ENCODE assay signal across 14 mouse cellular contexts in genomic region chr11:105530711-105531157, GRCm38 (mm10). TPM values are rescaled to one million over a fixed set of nuclear protein-coding genes. Genes with fewer than 3 reads are reported as not detected.
DNase-seq lines count a peak whose midpoint lies in the region; ATAC-seq and TF ChIP-seq lines count a peak whose summit lies in the region.
"Had no signal": no experiment of that assay in that cellular context is flagged by ENCODE, and none has a peak within 500 bp of the region (broad histone marks: within the 10 kb centered on the region; RNA-seq: fewer than 3 reads in every experiment).

No protein-coding gene starts in this region.

- H3ac ChIP-seq in myocyte (ENCODE audit: control insufficient read depth, insufficient read length): no peak overlapping the region

- H3K4me1 ChIP-seq in forebrain, postnatal 0 days (ENCODE audit: insufficient read depth): no peaks in the 10 kb centered on the region
- H3K4me1 ChIP-seq in forebrain, embryonic 16.5 days (replicated peaks; ENCODE audit: control insufficient read depth, insufficient read depth, low read length): peaks cover 9% of the 10 kb centered on the region

- H3K36me3 ChIP-seq in forebrain, postnatal 0 days (ENCODE audit: insufficient read depth): no peaks in the 10 kb centered on the region
- no peaks in the 10 kb centered on the region for H3K36me3 ChIP-seq in forebrain, embryonic 16.5 days (ENCODE audit: control insufficient read depth, insufficient read depth)
- H3K36me3 ChIP-seq in myocyte (ENCODE audit: control insufficient read depth, insufficient read depth): no peaks in the 10 kb centered on the region
- H3K36me3 ChIP-seq: forebrain, embryonic 10.5 days; midbrain, embryonic 10.5 days had no signal

- TF ChIP-seq POLR2A in myocyte (IDR thresholded peaks at IDR 0.05; ENCODE audit: insufficient read length, low read depth): no peak

- no peaks in the 10 kb centered on the region for H3K9me3 ChIP-seq in forebrain, postnatal 0 days (ENCODE audit: low read length)
- no peaks in the 10 kb centered on the region for H3K9me3 ChIP-seq in forebrain, embryonic 16.5 days (ENCODE audit: control insufficient read depth, low read length)
- H3K9me3 ChIP-seq: forebrain, embryonic 10.5 days; midbrain, embryonic 10.5 days had no signal

- no peak for TF ChIP-seq CTCF in forebrain, postnatal 0 days (IDR thresholded peaks at IDR 0.05; ENCODE audit: low read depth)

- no peaks in the 10 kb centered on the region for H3K27me3 ChIP-seq in forebrain, postnatal 0 days (ENCODE audit: insufficient read depth, low read length)
- H3K27me3 ChIP-seq in forebrain, embryonic 16.5 days (replicated peaks; ENCODE audit: control insufficient read depth, insufficient read depth, low read length): no peaks in the 10 kb centered on the region
- no peaks in the 10 kb centered on the region for H3K27me3 ChIP-seq in myocyte (ENCODE audit: control insufficient read depth, insufficient read depth, insufficient read length)
- H3K27me3 ChIP-seq: Patski had no signal

- no peak overlapping the region for H3K4me2 ChIP-seq in forebrain, postnatal 0 days (ENCODE audit: low read depth)
- H3K4me2 ChIP-seq in forebrain, embryonic 16.5 days (ENCODE audit: low read length): no peak overlapping the region
- peak overlapping the region; percentile 36 for H3K4me2 ChIP-seq in myocyte (ENCODE audit: low read depth)

- intact Hi-C loops in gastrocnemius, postnatal 36 days (cut with DNase I): no loop called here

- DNase-seq in forebrain, postnatal 0 days: peak; percentile 30
- DNase-seq in ovary, postnatal 36 days (ENCODE audit: low spot score): peak; percentile 20
- DNase-seq in ovary, postnatal 10 days (ENCODE audit: low spot score): no peak
- peak; percentile 36 to 54 for DNase-seq in gastrocnemius, postnatal 36 days
- no peak for DNase-seq in right cerebral cortex, postnatal 25 days
- DNase-seq: embryo, embryonic 11 days; kidney, adult 8-10 months had no signal

- no peak overlapping the region; the same call in 1 of the 2 replicates for H3K27ac ChIP-seq in forebrain, postnatal 0 days (ENCODE audit: low read depth, low read length)
- no peak overlapping the region for H3K27ac ChIP-seq in forebrain, embryonic 16.5 days (ENCODE audit: low read length)
- H3K27ac ChIP-seq: forebrain, embryonic 10.5 days; liver, embryonic 14.5 days; midbrain, embryonic 10.5 days had no signal

- 48% methylated on average over 10 of the region's 10 CpGs for WGBS in forebrain, postnatal 0 days
- 56% methylated on average over 10 of the region's 10 CpGs for WGBS in forebrain, embryonic 16.5 days

- H3K4me3 ChIP-seq in forebrain, postnatal 0 days (ENCODE audit: low read depth, low read length): no peak overlapping the region
- no peak overlapping the region for H3K4me3 ChIP-seq in forebrain, embryonic 16.5 days (replicated peaks; ENCODE audit: low read length)
- no peak overlapping the region for H3K4me3 ChIP-seq in myocyte
- H3K4me3 ChIP-seq: forebrain, embryonic 10.5 days; midbrain, embryonic 10.5 days had no signal

- 0 out of 2 replicates have a peak, but pooled peaks have one; percentile 18 for ATAC-seq in forebrain, postnatal 0 days
- ATAC-seq in forebrain, embryonic 16.5 days: no peak
- no peak for ATAC-seq in monocyte, adult 5-6 weeks (replicated peaks; ENCODE audit: insufficient number of reproducible peaks, low FRiP score, low TSS enrichment, poor library complexity, severe bottlenecking)
- ATAC-seq: Patski had no signal

- no peaks in the 10 kb centered on the region for H3K79me2 ChIP-seq in myocyte (ENCODE audit: control insufficient read depth, insufficient read depth)

- no peak overlapping the region for H3K9ac ChIP-seq in forebrain, postnatal 0 days
- H3K9ac ChIP-seq in forebrain, embryonic 16.5 days (replicated peaks; ENCODE audit: low read depth, low read length): no peak overlapping the region
- H3K9ac ChIP-seq: liver, embryonic 14.5 days had no signal

TF ChIP-seq in myocyte, 11 proteins besides CTCF, POLR2A, EP300 and RAD21:
- no peak for TF ChIP-seq SRF (IDR thresholded peaks at IDR 0.05; ENCODE audit: control insufficient read depth, insufficient read length, low read depth)
- no peak for TF ChIP-seq TCF12 (IDR thresholded peaks at IDR 0.05; ENCODE audit: insufficient read depth, poor library complexity, severe bottlenecking)
- TF ChIP-seq MYOD1 (IDR thresholded peaks at IDR 0.05; ENCODE audit: control insufficient read depth in 1 of 3, insufficient read length in 2 of 3, low read depth in 2 of 3): no peak
- no peak for TF ChIP-seq CEBPB (IDR thresholded peaks at IDR 0.05; ENCODE audit: insufficient read depth, poor library complexity, severe bottlenecking)
- no peak for TF ChIP-seq POLR2AphosphoS2 (IDR thresholded peaks at IDR 0.05; ENCODE audit: insufficient read length, low read depth)
- no peak for TF ChIP-seq TCF3 (IDR thresholded peaks at IDR 0.05; ENCODE audit: insufficient read length, low read depth)
- no peak for TF ChIP-seq REST (IDR thresholded peaks at IDR 0.05; ENCODE audit: insufficient read depth, insufficient read length)
- TF ChIP-seq E2F4 (IDR thresholded peaks at IDR 0.05; ENCODE audit: insufficient read depth): no peak
- no peak for TF ChIP-seq MAX (IDR thresholded peaks at IDR 0.05; ENCODE audit: low read depth)
- TF ChIP-seq MYOG (IDR thresholded peaks at IDR 0.05; ENCODE audit: control insufficient read depth in 1 of 3, insufficient read depth in 1 of 3, insufficient read length in 2 of 3, low read depth in 2 of 3): no peak
- no peak for TF ChIP-seq USF1 (IDR thresholded peaks at IDR 0.05; ENCODE audit: low read depth)
TF ChIP-seq in myocyte: peak in this region for 0.

RNA-seq across cellular contexts. Expression of gene Tanc2, which starts 59.1 kb away (rescaled TPM):
- 102 and 144 TPM in 2 replicates for total RNA-seq in forebrain, postnatal 0 days (2014; rRNA removed)
- 16.2 and 35.3 TPM in 2 replicates for polyA plus RNA-seq in forebrain, postnatal 0 days (2015; fragmentation: Nextera tagmentation; extraction: Ambion mirVana)
- 37.7 and 49.8 TPM in 2 replicates for polyA plus RNA-seq in forebrain, embryonic 16.5 days (2015; fragmentation: Nextera tagmentation; extraction: Ambion mirVana)
- total RNA-seq in gastrocnemius, postnatal 36 days (2021): 10 to 100 TPM in 1 of 2 experiments, 1 to 10 TPM in 1; 8.3 to 10.2 TPM
- 8.0 TPM for polyA plus RNA-seq in myocyte (2012; fragmentation: generic; extraction: Trizol)
- total RNA-seq in monocyte, adult 5-6 weeks (2017): 0.39 to 0.57 TPM in 2 of 3 replicates, not detected in the other

Comparison
In these comparisons a context has a peak if more than half of its experiments do, and no peak if none do; other contexts are left out.
1. DNase-seq: peak in forebrain, postnatal 0 days (single experiment), ovary, postnatal 36 days (single experiment) and gastrocnemius, postnatal 36 days (2 of 2); none in ovary, postnatal 10 days (single experiment) and right cerebral cortex, postnatal 25 days (single experiment).